Mouse (Mus musculus) heart, adult 8-10 months (tissue): Measurements from ENCODE around the gene Aimp2. TPM values are rescaled to one million over a fixed set of nuclear protein-coding genes. Genes with fewer than 3 reads are reported as not detected.
A peak's percentile ranks its signal among the peaks of the same experiment; 100 is the strongest.

Source experiments
- DNase-seq: peaks from one replicate; pipeline ENCODE4 v3.0.0; 2022; ENCODE audit warnings: low spot score
- total RNA-seq, 4 experiments: library from RNA; stranded (reverse); gene quantifications; 2 replicates each; pipeline ENCODE4 v1.2.4; 2022

Gene Aimp2
- 10 to 100 TPM; 29.4 to 31.0 (median 30.9) TPM for total RNA-seq

GRCm38 (mm10) chr5:143909417-143910400 lies at the start of gene Aimp2, which contains the start of gene Pms2:
Gene Aimp2, minus strand, starts transcription at chr5:143909847.
Gene Pms2, plus strand, starts transcription at chr5:143909964.
- DNase-seq, result peak; percentile 98

- DNase-seq, result no peak
These were observed 47.5 kb upstream of the Aimp2 start for GRCm38 (mm10) chr5:143957101-143957500.

- no peak for DNase-seq
These were observed 40.4 kb upstream of the Aimp2 start for GRCm38 (mm10) chr5:143950016-143950415.

GRCm38 (mm10) chr5:143948361-143948760 lies 38.7 kb upstream of the Aimp2 start:
- DNase-seq, result no peak

GRCm38 (mm10) chr5:143943231-143944125 lies 33.8 kb upstream of the Aimp2 start:
- DNase-seq, result no peak

GRCm38 (mm10) chr5:143941588-143941987 lies 31.9 kb upstream of the Aimp2 start:
- DNase-seq, result no peak

GRCm38 (mm10) chr5:143936156-143936555 lies 26.5 kb upstream of the Aimp2 start:
- DNase-seq, result no peak

- no peak for DNase-seq
These were observed 24.2 kb upstream of the Aimp2 start for GRCm38 (mm10) chr5:143933875-143934274.

- DNase-seq, result no peak
These were observed 23.8 kb upstream of the Aimp2 start for GRCm38 (mm10) chr5:143933414-143933813.

- no peak for DNase-seq
These were observed 23.2 kb upstream of the Aimp2 start, which contains the start of gene Rsph10b for GRCm38 (mm10) chr5:143932831-143933230. Gene Rsph10b, plus strand, starts transcription at chr5:143933035.

- DNase-seq, result no peak
These were observed 22.4 kb upstream of the Aimp2 start for GRCm38 (mm10) chr5:143931863-143932580.

- no peak for DNase-seq
These were observed 21.0 kb upstream of the Aimp2 start for GRCm38 (mm10) chr5:143930656-143931055.

- DNase-seq, result no peak
These were observed 19.6 kb upstream of the Aimp2 start for GRCm38 (mm10) chr5:143929291-143929690.

- no peak for DNase-seq
These were observed 18.2 kb upstream of the Aimp2 start, which contains the start of gene Gm42421 for GRCm38 (mm10) chr5:143927875-143928274. Gene Gm42421, plus strand, starts transcription at chr5:143928175.

- DNase-seq, result no peak
These were observed 15.3 kb upstream of the Aimp2 start for GRCm38 (mm10) chr5:143924781-143925452.

- no peak for DNase-seq
These were observed 8.5 kb upstream of the Aimp2 start for GRCm38 (mm10) chr5:143918120-143918519.

GRCm38 (mm10) chr5:143917418-143917817 lies 7.8 kb upstream of the Aimp2 start:
- peak; percentile 56 for DNase-seq

- no peak for DNase-seq
These were observed 6.6 kb upstream of the Aimp2 start for GRCm38 (mm10) chr5:143916221-143916620.

- no peak for DNase-seq
These were observed 721 bp downstream of the Aimp2 start for GRCm38 (mm10) chr5:143908926-143909325.

GRCm38 (mm10) chr5:143906429-143906828 lies 3.2 kb downstream of the Aimp2 start:
- DNase-seq, result no peak

- DNase-seq, result no peak
These were observed 5.8 kb downstream of the Aimp2 start for GRCm38 (mm10) chr5:143903813-143904212.
